Mouse (Mus musculus) CH12.LX (cell line): ENCODE data around the gene Mdp1. TPM values are rescaled to one million over a fixed set of nuclear protein-coding genes. Genes with fewer than 3 reads are reported as not detected.

Source experiments
- DNase-seq: peaks from one replicate; pipeline ENCODE4 v3.0.0-alpha.2; 2013; ENCODE audit errors: extremely low read depth
- H3K27ac ChIP-seq: 2 replicates; pipeline ENCODE4 v1.5.1; 2012; ENCODE audit warnings: low read depth, mild to moderate bottlenecking, control low read depth, moderate library complexity; ENCODE audit not compliant: insufficient read depth
- H3K27me3 ChIP-seq: replicated peaks from 2 replicates; pipeline ENCODE3; 2012; ENCODE audit warnings: inconsistent platforms
- H3K36me3 ChIP-seq, 2 experiments: replicated peaks in 1 of 2; 2 replicates each; pipeline versions ENCODE3 to v1.6.1; 2012; ENCODE audit warnings: inconsistent platforms in 1 of 2, low read length in 1 of 2, mild to moderate bottlenecking in 1 of 2, mixed read lengths in 1 of 2, moderate library complexity in 1 of 2; ENCODE audit not compliant: control insufficient read depth in 1 of 2, insufficient read depth in 1 of 2
- H3K4me1 ChIP-seq, 2 experiments: 2 replicates each; pipeline ENCODE4 v1.6.1; 2012; ENCODE audit warnings: inconsistent platforms in 1 of 2, moderate library complexity in 1 of 2; ENCODE audit not compliant: insufficient read depth in 2 of 2, control insufficient read depth in 1 of 2
- H3K4me2 ChIP-seq: 2 replicates; pipeline ENCODE4 v1.6.1; 2012; ENCODE audit warnings: low read depth, mild to moderate bottlenecking, control low read depth; ENCODE audit not compliant: poor library complexity, insufficient read depth, severe bottlenecking
- H3K4me3 ChIP-seq, 3 experiments: fragments of 150-350 bp in 1 of 3; sonication (generic) in 1 of 3; replicated peaks in 1 of 3; 2 replicates each; pipeline versions ENCODE3 to v1.5.1; 2011 to 2012; ENCODE audit warnings: low read depth in 2 of 3, low read length in 2 of 3, mild to moderate bottlenecking in 2 of 3, moderate library complexity in 2 of 3, control low read depth in 1 of 3, improper control_type of control experiment in 1 of 3, inconsistent platforms in 1 of 3, mixed read lengths in 1 of 3; ENCODE audit not compliant: poor library complexity in 1 of 3
- H3K79me2 ChIP-seq: replicated peaks from 2 replicates; pipeline ENCODE4 v1.6.1; 2012; ENCODE audit warnings: mild to moderate bottlenecking, moderate library complexity; ENCODE audit not compliant: control insufficient read depth, poor library complexity, insufficient read depth, severe bottlenecking; ENCODE audit errors: extremely low read depth
- H3K9ac ChIP-seq: 2 replicates; pipeline ENCODE4 v1.6.1; 2012; ENCODE audit warnings: low read depth, mild to moderate bottlenecking, control low read depth, moderate library complexity; ENCODE audit not compliant: insufficient read depth
- H3K9me3 ChIP-seq: replicated peaks from 2 replicates; pipeline ENCODE3; 2012; ENCODE audit warnings: low read length, inconsistent platforms, mixed read lengths
- BHLHE40 ChIP-seq: IDR thresholded peaks from 2 replicates; pipeline ENCODE4 v1.6.1; 2011; ENCODE audit warnings: mild to moderate bottlenecking, low read depth, low read length, improper control_type of control experiment
- CHD1 ChIP-seq: IDR thresholded peaks from 2 replicates; pipeline ENCODE4 v1.6.1; 2012; ENCODE audit warnings: low read depth, low read length, improper control_type of control experiment, inconsistent platforms
- CHD2 ChIP-seq: IDR thresholded peaks from 2 replicates; pipeline ENCODE4 v1.6.1; 2011; ENCODE audit warnings: low read length, improper control_type of control experiment
- CTCF ChIP-seq, 2 experiments: IDR thresholded peaks in 1 of 2; conservative IDR thresholded peaks in 1 of 2; 2 replicates each; pipeline ENCODE4 v1.5.1; 2011 to 2012; ENCODE audit warnings: low read depth in 2 of 2, low read length in 2 of 2, improper control_type of control experiment in 1 of 2, inconsistent platforms in 1 of 2, mild to moderate bottlenecking in 1 of 2, moderate library complexity in 1 of 2
- E2F4 ChIP-seq: IDR thresholded peaks from 2 replicates; pipeline ENCODE4 v1.6.1; 2011; ENCODE audit warnings: low read depth, low read length, improper control_type of control experiment; ENCODE audit not compliant: insufficient replicate concordance
- ELF1 ChIP-seq: IDR thresholded peaks from 2 replicates; pipeline ENCODE4 v1.6.1; 2014; ENCODE audit warnings: low read depth, mild to moderate bottlenecking, inconsistent platforms, low read length, improper control_type of control experiment
- EP300 ChIP-seq: IDR thresholded peaks from 2 replicates; pipeline ENCODE4 v1.6.1; 2011; ENCODE audit warnings: low read length, improper control_type of control experiment
- ETS1 ChIP-seq: conservative IDR thresholded peaks from 2 replicates; pipeline ENCODE4 v1.6.1; 2012; ENCODE audit warnings: low read depth, mild to moderate bottlenecking, inconsistent platforms, low read length, improper control_type of control experiment, moderate library complexity
- GABPA ChIP-seq: IDR thresholded peaks from 2 replicates; pipeline ENCODE4 v1.6.1; 2012; ENCODE audit warnings: low read depth, low read length, improper control_type of control experiment, inconsistent platforms; ENCODE audit not compliant: insufficient replicate concordance
- HCFC1 ChIP-seq: IDR thresholded peaks from 2 replicates; pipeline ENCODE4 v1.6.1; 2012; ENCODE audit warnings: low read depth, mild to moderate bottlenecking, inconsistent platforms, low read length, improper control_type of control experiment
- IRF4 ChIP-seq: IDR thresholded peaks from 2 replicates; pipeline ENCODE4 v1.6.1; 2014; ENCODE audit warnings: low read depth, mild to moderate bottlenecking, inconsistent platforms, low read length, improper control_type of control experiment
- JUN ChIP-seq: IDR thresholded peaks from 2 replicates; pipeline ENCODE4 v1.6.1; 2011; ENCODE audit warnings: low read depth, mild to moderate bottlenecking, low read length, improper control_type of control experiment, moderate library complexity; ENCODE audit not compliant: insufficient read depth
- JUND ChIP-seq: conservative IDR thresholded peaks from 2 replicates; pipeline ENCODE4 v1.6.1; 2011; ENCODE audit warnings: low read depth, low read length, improper control_type of control experiment
- KAT2A ChIP-seq: IDR thresholded peaks from 2 replicates; pipeline ENCODE4 v1.6.1; 2012; ENCODE audit warnings: low read length, improper control_type of control experiment, inconsistent platforms; ENCODE audit not compliant: insufficient replicate concordance
- MAFK ChIP-seq: IDR thresholded peaks from 2 replicates; pipeline ENCODE4 v1.6.1; 2011; ENCODE audit warnings: low read length, improper control_type of control experiment; ENCODE audit not compliant: insufficient replicate concordance
- MAX ChIP-seq: IDR thresholded peaks from 2 replicates; pipeline ENCODE4 v1.6.1; 2011; ENCODE audit warnings: low read length, improper control_type of control experiment
- MAZ ChIP-seq: IDR thresholded peaks from 2 replicates; pipeline ENCODE4 v1.6.1; 2012; ENCODE audit warnings: low read depth, mild to moderate bottlenecking, inconsistent platforms, low read length, improper control_type of control experiment, moderate library complexity
- MEF2A ChIP-seq: IDR thresholded peaks from 2 replicates; pipeline ENCODE4 v1.6.1; 2014; ENCODE audit warnings: low read depth, mild to moderate bottlenecking, inconsistent platforms, low read length, improper control_type of control experiment, borderline replicate concordance
- MXI1 ChIP-seq: IDR thresholded peaks from 2 replicates; pipeline ENCODE4 v1.6.1; 2011; ENCODE audit warnings: mild to moderate bottlenecking, low read depth, low read length, improper control_type of control experiment
- MYC ChIP-seq: IDR thresholded peaks from 2 replicates; pipeline ENCODE4 v1.6.1; 2011; ENCODE audit warnings: low read depth, mild to moderate bottlenecking, improper control_type of control experiment, low read length
- NELFE ChIP-seq: IDR thresholded peaks from 2 replicates; pipeline ENCODE4 v1.6.1; 2011; ENCODE audit warnings: low read depth, low read length, improper control_type of control experiment
- NRF1 ChIP-seq: IDR thresholded peaks from 2 replicates; pipeline ENCODE4 v1.6.1; 2014; ENCODE audit warnings: low read depth, mild to moderate bottlenecking, inconsistent platforms, low read length, improper control_type of control experiment, moderate library complexity
- PAX5 ChIP-seq: IDR thresholded peaks from 2 replicates; pipeline ENCODE4 v1.6.1; 2012; ENCODE audit warnings: low read length, inconsistent platforms, mixed read lengths
- POLR2A ChIP-seq: IDR thresholded peaks from 2 replicates; pipeline ENCODE4 v1.6.1; 2011; ENCODE audit warnings: low read depth, mild to moderate bottlenecking, improper control_type of control experiment, low read length
- POLR2AphosphoS2 ChIP-seq: IDR thresholded peaks from 2 replicates; pipeline ENCODE4 v1.6.1; 2011; ENCODE audit warnings: low read depth, low read length, improper control_type of control experiment
- RAD21 ChIP-seq: IDR thresholded peaks from 2 replicates; pipeline ENCODE4 v1.6.1; 2011; ENCODE audit warnings: low read depth, mild to moderate bottlenecking, low read length, improper control_type of control experiment, moderate library complexity
- RCOR1 ChIP-seq: conservative IDR thresholded peaks from 2 replicates; pipeline ENCODE4 v1.6.1; 2012; ENCODE audit warnings: low read depth, mild to moderate bottlenecking, inconsistent platforms, low read length, improper control_type of control experiment
- SIN3A ChIP-seq: IDR thresholded peaks from 2 replicates; pipeline ENCODE4 v1.6.1; 2012; ENCODE audit warnings: low read length, improper control_type of control experiment, inconsistent platforms
- SMC3 ChIP-seq: IDR thresholded peaks from 2 replicates; pipeline ENCODE4 v1.6.1; 2011; ENCODE audit warnings: low read depth, low read length, improper control_type of control experiment
- TBP ChIP-seq: conservative IDR thresholded peaks from 2 replicates; pipeline ENCODE4 v1.6.1; 2011; ENCODE audit warnings: low read depth, low read length, improper control_type of control experiment
- TCF12 ChIP-seq: IDR thresholded peaks from 2 replicates; pipeline ENCODE4 v1.6.1; 2014; ENCODE audit warnings: low read depth, mild to moderate bottlenecking, inconsistent platforms, low read length, improper control_type of control experiment
- UBTF ChIP-seq: IDR thresholded peaks from 2 replicates; pipeline ENCODE4 v1.6.1; 2012; ENCODE audit warnings: low read depth, mild to moderate bottlenecking, inconsistent platforms, low read length, improper control_type of control experiment, moderate library complexity
- USF1 ChIP-seq: IDR thresholded peaks from 2 replicates; pipeline ENCODE4 v1.6.1; 2014; ENCODE audit warnings: low read depth, mild to moderate bottlenecking, inconsistent platforms, low read length, improper control_type of control experiment
- USF2 ChIP-seq: conservative IDR thresholded peaks from 2 replicates; pipeline ENCODE4 v1.6.1; 2011; ENCODE audit warnings: low read depth, low read length, improper control_type of control experiment
- ZC3H11A ChIP-seq: IDR thresholded peaks from 2 replicates; pipeline ENCODE4 v1.6.1; 2012; ENCODE audit warnings: low read depth, mild to moderate bottlenecking, inconsistent platforms, low read length, improper control_type of control experiment
- ZKSCAN1 ChIP-seq: IDR thresholded peaks from 2 replicates; pipeline ENCODE4 v1.6.1; 2012; ENCODE audit warnings: low read depth, inconsistent platforms, low read length, improper control_type of control experiment, borderline replicate concordance
- ZMIZ1 ChIP-seq: IDR thresholded peaks from 2 replicates; pipeline ENCODE4 v1.6.1; 2012; ENCODE audit warnings: low read depth, mild to moderate bottlenecking, inconsistent platforms, low read length, improper control_type of control experiment
- ZNF384 ChIP-seq: IDR thresholded peaks from 2 replicates; pipeline ENCODE4 v1.6.1; 2012; ENCODE audit warnings: low read depth, low read length, improper control_type of control experiment, inconsistent platforms
- dilution Hi-C: fragments of 300-500 bp; cut with MboI; formaldehyde crosslinking; loops from 2 replicates; pipeline ENCODE4 v1.14.3; 2020; ENCODE audit warnings: low sequenced_read_pairs; ENCODE audit not compliant: extremely low pct_unique_long_range_greater_than_20kb, extremely low pct_ligation_motif_present
- in situ Hi-C: fragments of 300-500 bp; cut with MboI; formaldehyde crosslinking; loops from 3 replicates; pipeline ENCODE4 v1.14.3; 2019; ENCODE audit warnings: low sequenced_read_pairs, low pct_ligation_motif_present, low pct_unique_long_range_greater_than_20kb, mixed read lengths
- polyA plus RNA-seq: library from polyadenylated mRNA; unstranded; fragments of >175 nt; gene quantifications from 2 replicates; pipeline ENCODE4 v1.2.1, GENCODE M21; 2012; ENCODE audit warnings: low read depth; ENCODE audit not compliant: insufficient read length
- total RNA-seq, 2 experiments: library from RNA; depleted of rRNA; stranded (reverse); fragments of 300-350 nt in 1 of 2; fragments of >200 nt in 1 of 2; gene quantifications; 2 replicates each; pipeline ENCODE4 v1.2.3; 2012 to 2014

Gene Mdp1
- total and polyA plus RNA-seq, 3 experiments = 23.4 to 30.9 (median 25.6) TPM

GRCm38 (mm10) chr14:55643060-55643907, 17.0 kb downstream of the Mdp1 start, which contains the start of gene Tm9sf1:
Gene Tm9sf1, minus strand, starts transcription at chr14:55643806.
- H3K4me2 ChIP-seq = peak within 1 kb of the TSS; percentile 94
- peaks cover 4 to 45% of the 10 kb centered on the region in 2 experiments; a peak in 2 of 4 replicates for H3K4me1 ChIP-seq
- no peaks in the 10 kb centered on the region for H3K27me3 ChIP-seq
- H3K36me3 ChIP-seq = peaks cover 28 to 53% of the 10 kb centered on the region in 2 experiments
- peak within 1 kb of the TSS; percentile 52 for H3K27ac ChIP-seq
- H3K9ac ChIP-seq = peak within 1 kb of the TSS; percentile 74
- H3K4me3 ChIP-seq = peak within 1 kb of the TSS; percentile 77 to 96 (median 93)
- TF ChIP-seq USF2 = no peak
- TF ChIP-seq BHLHE40 = peak; percentile 22; the same call in 1 of the 2 replicates
- no peak for TF ChIP-seq MAZ
- TF ChIP-seq NRF1 = no peak
- TF ChIP-seq NELFE = peak; percentile 71
- no peak for TF ChIP-seq RCOR1
- TF ChIP-seq CHD2 = 0 out of 2 replicates have a peak, but pooled peaks have one; percentile 29
- TF ChIP-seq MYC = 0 out of 2 replicates have a peak, but pooled peaks have one; percentile 34
- TF ChIP-seq TCF12 = peak; percentile 40
- TF ChIP-seq UBTF = no peak; the same call in 1 of the 2 replicates
- TF ChIP-seq MXI1 = peak; percentile 80
- TF ChIP-seq GABPA = peak; percentile 22; the same call in 1 of the 2 replicates
- TF ChIP-seq SIN3A = peak; percentile 83
- peak; percentile 88 for TF ChIP-seq HCFC1
- no peak for TF ChIP-seq JUN
- no peak for TF ChIP-seq ZNF384
- TF ChIP-seq KAT2A = peak; percentile 80; the same call in 1 of the 2 replicates
- TF ChIP-seq POLR2A = peak; percentile 80
- no peak for TF ChIP-seq MAFK
- TF ChIP-seq CHD1 = no peak
- peak; percentile 95 for TF ChIP-seq ELF1
- no peak for TF ChIP-seq ZC3H11A
- TF ChIP-seq ZMIZ1 = peak; percentile 87
- TF ChIP-seq TBP = 0 out of 2 replicates have a peak, but pooled peaks have one; percentile 28
- TF ChIP-seq SMC3 = no peak
- TF ChIP-seq MEF2A = peak; percentile 70
- peak; percentile 38; the same call in 1 of the 2 replicates for TF ChIP-seq IRF4
- TF ChIP-seq ZKSCAN1 = no peak
- TF ChIP-seq CTCF (conservative IDR thresholded peaks at IDR 0.05 in 1 of 2, IDR thresholded peaks at IDR 0.05 in 1 of 2; ENCODE audit: low read depth in 2 of 2, low read length in 2 of 2) = peak in 1 of 2 experiments; percentile 15; a peak in 2 of 4 replicates
- TF ChIP-seq RAD21 = no peak
- TF ChIP-seq USF1 = no peak
- no peak for TF ChIP-seq EP300
- TF ChIP-seq PAX5 = no peak
- peak; percentile 100 for TF ChIP-seq MAX
- TF ChIP-seq POLR2AphosphoS2 = peak; percentile 64
- TF ChIP-seq JUND = no peak
- 0 out of 2 replicates have a peak, but pooled peaks have one; percentile 15 for TF ChIP-seq ETS1
- peak; percentile 60; the same call in 1 of the 2 replicates for TF ChIP-seq E2F4
- peaks cover 38% of the 10 kb centered on the region for H3K79me2 ChIP-seq
- in situ Hi-C loops = no loop called here
- DNase-seq = peak; percentile 75
- dilution Hi-C loops = no loop called here
- no peaks in the 10 kb centered on the region for H3K9me3 ChIP-seq
